Mouse (Mus musculus) left cerebral cortex, postnatal 10 days (tissue): ENCODE results near the gene Agfg1. TPM values are rescaled to one million over a fixed set of nuclear protein-coding genes. Genes with fewer than 3 reads are reported as not detected.

Experiments
- DNase-seq, 2 experiments: peaks; one replicate each; pipeline ENCODE4 v3.0.0; 2021 to 2022; ENCODE audit warnings: low spot score in 2 of 2, mixed read lengths in 1 of 2; ENCODE audit errors: extremely low spot score in 1 of 2
- intact Hi-C: fragments of 180-260 bp; cut with DNase I; formaldehyde crosslinking; loops from one replicate; pipeline ENCODE4 v1.15.1; 2025
- total RNA-seq, 2 experiments: library from RNA; stranded (reverse); gene quantifications; 2 replicates each; pipeline ENCODE4 v1.2.3; 2021

The Agfg1 gene
- total RNA-seq, 2 experiments from 2014 or later: 82.3 to 86.3 TPM

GRCm38 (mm10) chr1:82820179-82820578 lies 19.1 kb upstream of the Agfg1 start:
- intact Hi-C loops: no loop called here

GRCm38 (mm10) chr1:82820626-82821186 lies 18.6 kb upstream of the Agfg1 start:
- intact Hi-C loops: no loop called here
- DNase-seq: no peak

More at GRCm38 (mm10) chr1:82820179-82820578, 19.1 kb upstream of the Agfg1 start:
- DNase-seq: peak in 1 of 2 experiments; percentile 38

GRCm38 (mm10) chr1:82821846-82822245 lies 17.4 kb upstream of the Agfg1 start:
- no peak for DNase-seq
- intact Hi-C loops: no loop called here

- intact Hi-C loops: no loop called here
- no peak for DNase-seq
Observed at GRCm38 (mm10) chr1:82824147-82824546, 15.1 kb upstream of the Agfg1 start.

- DNase-seq: no peak
- intact Hi-C loops: no loop called here
Observed at GRCm38 (mm10) chr1:82825256-82825655, 14.0 kb upstream of the Agfg1 start.

- DNase-seq: no peak
- intact Hi-C loops: no loop called here
Observed at GRCm38 (mm10) chr1:82825783-82826182, 13.5 kb upstream of the Agfg1 start.

GRCm38 (mm10) chr1:82826911-82827310 lies 12.4 kb upstream of the Agfg1 start:
- intact Hi-C loops: no loop called here

GRCm38 (mm10) chr1:82830771-82831170 lies 8.5 kb upstream of the Agfg1 start:
- intact Hi-C loops: no loop called here
- DNase-seq: no peak

More at GRCm38 (mm10) chr1:82826911-82827310, 12.4 kb upstream of the Agfg1 start:
- no peak for DNase-seq

GRCm38 (mm10) chr1:82831547-82832240 lies 7.6 kb upstream of the Agfg1 start:
- DNase-seq: no peak
- intact Hi-C loops: no loop called here

- no peak for DNase-seq
- intact Hi-C loops: no loop called here
Observed at GRCm38 (mm10) chr1:82832495-82833021, 6.7 kb upstream of the Agfg1 start.

GRCm38 (mm10) chr1:82833501-82833900 lies 5.8 kb upstream of the Agfg1 start:
- intact Hi-C loops: no loop called here
- no peak for DNase-seq

GRCm38 (mm10) chr1:82834572-82834971 lies 4.7 kb upstream of the Agfg1 start:
- intact Hi-C loops: no loop called here
- peak in 1 of 2 experiments; percentile 43 for DNase-seq

GRCm38 (mm10) chr1:82836342-82837217 lies 2.7 kb upstream of the Agfg1 start:
- intact Hi-C loops: loop anchor here (5.0 kb wide), 1 partner anchor 39 kb away; no protein-coding TSS in a partner anchor
- no peak for DNase-seq

GRCm38 (mm10) chr1:82837579-82837978 lies 1.7 kb upstream of the Agfg1 start:
- intact Hi-C loops: loop anchor here (5.0 kb wide), 1 partner anchor 40 kb away; no protein-coding TSS in a partner anchor
- DNase-seq: no peak

GRCm38 (mm10) chr1:82838469-82839295 lies 601 bp upstream of the Agfg1 start:
- no peak for DNase-seq
- intact Hi-C loops: loop anchor here (5.0 kb wide), 1 partner anchor 41 kb away; no protein-coding TSS in a partner anchor

- intact Hi-C loops: loop anchor here (5.0 kb wide), 1 partner anchor 43 kb away; no protein-coding TSS in a partner anchor
- DNase-seq: peak in 1 of 2 experiments; percentile 65
Observed at GRCm38 (mm10) chr1:82839614-82840421, 535 bp downstream of the Agfg1 start.

- DNase-seq: no peak
- intact Hi-C loops: no loop called here
Observed at GRCm38 (mm10) chr1:82855729-82856128, 16.4 kb downstream of the Agfg1 start.
